Mouse (Mus musculus): ENCODE measurements around the gene Ubl5.

DNA sequence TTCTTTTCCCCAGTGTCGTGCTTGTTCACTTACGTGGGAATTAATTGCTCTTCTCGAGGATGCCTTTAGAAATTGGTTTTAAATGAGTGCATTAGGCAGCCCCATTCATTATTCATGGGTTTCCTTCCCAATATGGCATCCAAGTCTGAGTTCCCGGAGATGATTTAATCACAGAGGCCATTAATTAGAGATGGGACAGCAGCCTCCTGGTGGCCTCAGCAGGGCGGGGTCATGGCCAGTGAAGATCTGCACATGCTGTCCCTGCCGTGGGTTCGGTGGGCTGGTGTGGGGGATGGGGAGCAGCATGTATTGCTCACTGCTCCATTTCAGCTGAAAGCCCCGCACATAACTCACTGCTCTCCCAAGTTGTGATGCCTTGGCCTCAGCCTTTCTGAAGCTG, 23.2 kb downstream of the Ubl5 start:
- TF ChIP-seq CTCF (IDR thresholded peaks at IDR 0.05; ENCODE audit: low read depth) (no peak), EP300 (optimal IDR thresholded peaks at IDR 0.05) (no peak)

Measured in stomach, postnatal 0 days (tissue).